Mouse (Mus musculus) CH12.LX (cell line): ENCODE data around the gene Abcf2. TPM values are rescaled to one million over a fixed set of nuclear protein-coding genes. Genes with fewer than 3 reads are reported as not detected.

Experiments
- DNase-seq: peaks from one replicate; pipeline ENCODE4 v3.0.0-alpha.2; 2013; ENCODE audit errors: extremely low read depth
- H3K27ac ChIP-seq: 2 replicates; pipeline ENCODE4 v1.5.1; 2012; ENCODE audit warnings: low read depth, mild to moderate bottlenecking, control low read depth, moderate library complexity; ENCODE audit not compliant: insufficient read depth
- H3K27me3 ChIP-seq: replicated peaks from 2 replicates; pipeline ENCODE3; 2012; ENCODE audit warnings: inconsistent platforms
- H3K36me3 ChIP-seq, 2 experiments: replicated peaks in 1 of 2; 2 replicates each; pipeline versions ENCODE3 to v1.6.1; 2012; ENCODE audit warnings: inconsistent platforms in 1 of 2, low read length in 1 of 2, mild to moderate bottlenecking in 1 of 2, mixed read lengths in 1 of 2, moderate library complexity in 1 of 2; ENCODE audit not compliant: control insufficient read depth in 1 of 2, insufficient read depth in 1 of 2
- H3K4me1 ChIP-seq, 2 experiments: 2 replicates each; pipeline ENCODE4 v1.6.1; 2012; ENCODE audit warnings: inconsistent platforms in 1 of 2, moderate library complexity in 1 of 2; ENCODE audit not compliant: insufficient read depth in 2 of 2, control insufficient read depth in 1 of 2
- H3K4me2 ChIP-seq: 2 replicates; pipeline ENCODE4 v1.6.1; 2012; ENCODE audit warnings: low read depth, mild to moderate bottlenecking, control low read depth; ENCODE audit not compliant: poor library complexity, insufficient read depth, severe bottlenecking
- H3K4me3 ChIP-seq, 3 experiments: fragments of 150-350 bp in 1 of 3; sonication (generic) in 1 of 3; replicated peaks in 1 of 3; 2 replicates each; pipeline versions ENCODE3 to v1.5.1; 2011 to 2012; ENCODE audit warnings: low read depth in 2 of 3, low read length in 2 of 3, mild to moderate bottlenecking in 2 of 3, moderate library complexity in 2 of 3, control low read depth in 1 of 3, improper control_type of control experiment in 1 of 3, inconsistent platforms in 1 of 3, mixed read lengths in 1 of 3; ENCODE audit not compliant: poor library complexity in 1 of 3
- H3K79me2 ChIP-seq: replicated peaks from 2 replicates; pipeline ENCODE4 v1.6.1; 2012; ENCODE audit warnings: mild to moderate bottlenecking, moderate library complexity; ENCODE audit not compliant: control insufficient read depth, poor library complexity, insufficient read depth, severe bottlenecking; ENCODE audit errors: extremely low read depth
- H3K9ac ChIP-seq: 2 replicates; pipeline ENCODE4 v1.6.1; 2012; ENCODE audit warnings: low read depth, mild to moderate bottlenecking, control low read depth, moderate library complexity; ENCODE audit not compliant: insufficient read depth
- H3K9me3 ChIP-seq: replicated peaks from 2 replicates; pipeline ENCODE3; 2012; ENCODE audit warnings: low read length, inconsistent platforms, mixed read lengths
- CHD2 ChIP-seq: IDR thresholded peaks from 2 replicates; pipeline ENCODE4 v1.6.1; 2011; ENCODE audit warnings: low read length, improper control_type of control experiment
- E2F4 ChIP-seq: IDR thresholded peaks from 2 replicates; pipeline ENCODE4 v1.6.1; 2011; ENCODE audit warnings: low read depth, low read length, improper control_type of control experiment; ENCODE audit not compliant: insufficient replicate concordance
- ELF1 ChIP-seq: IDR thresholded peaks from 2 replicates; pipeline ENCODE4 v1.6.1; 2014; ENCODE audit warnings: low read depth, mild to moderate bottlenecking, inconsistent platforms, low read length, improper control_type of control experiment
- ETS1 ChIP-seq: conservative IDR thresholded peaks from 2 replicates; pipeline ENCODE4 v1.6.1; 2012; ENCODE audit warnings: low read depth, mild to moderate bottlenecking, inconsistent platforms, low read length, improper control_type of control experiment, moderate library complexity
- GABPA ChIP-seq: IDR thresholded peaks from 2 replicates; pipeline ENCODE4 v1.6.1; 2012; ENCODE audit warnings: low read depth, low read length, improper control_type of control experiment, inconsistent platforms; ENCODE audit not compliant: insufficient replicate concordance
- HCFC1 ChIP-seq: IDR thresholded peaks from 2 replicates; pipeline ENCODE4 v1.6.1; 2012; ENCODE audit warnings: low read depth, mild to moderate bottlenecking, inconsistent platforms, low read length, improper control_type of control experiment
- JUND ChIP-seq: conservative IDR thresholded peaks from 2 replicates; pipeline ENCODE4 v1.6.1; 2011; ENCODE audit warnings: low read depth, low read length, improper control_type of control experiment
- KAT2A ChIP-seq: IDR thresholded peaks from 2 replicates; pipeline ENCODE4 v1.6.1; 2012; ENCODE audit warnings: low read length, improper control_type of control experiment, inconsistent platforms; ENCODE audit not compliant: insufficient replicate concordance
- MAX ChIP-seq: IDR thresholded peaks from 2 replicates; pipeline ENCODE4 v1.6.1; 2011; ENCODE audit warnings: low read length, improper control_type of control experiment
- MAZ ChIP-seq: IDR thresholded peaks from 2 replicates; pipeline ENCODE4 v1.6.1; 2012; ENCODE audit warnings: low read depth, mild to moderate bottlenecking, inconsistent platforms, low read length, improper control_type of control experiment, moderate library complexity
- MEF2A ChIP-seq: IDR thresholded peaks from 2 replicates; pipeline ENCODE4 v1.6.1; 2014; ENCODE audit warnings: low read depth, mild to moderate bottlenecking, inconsistent platforms, low read length, improper control_type of control experiment, borderline replicate concordance
- MXI1 ChIP-seq: IDR thresholded peaks from 2 replicates; pipeline ENCODE4 v1.6.1; 2011; ENCODE audit warnings: mild to moderate bottlenecking, low read depth, low read length, improper control_type of control experiment
- NRF1 ChIP-seq: IDR thresholded peaks from 2 replicates; pipeline ENCODE4 v1.6.1; 2014; ENCODE audit warnings: low read depth, mild to moderate bottlenecking, inconsistent platforms, low read length, improper control_type of control experiment, moderate library complexity
- PAX5 ChIP-seq: IDR thresholded peaks from 2 replicates; pipeline ENCODE4 v1.6.1; 2012; ENCODE audit warnings: low read length, inconsistent platforms, mixed read lengths
- RAD21 ChIP-seq: IDR thresholded peaks from 2 replicates; pipeline ENCODE4 v1.6.1; 2011; ENCODE audit warnings: low read depth, mild to moderate bottlenecking, low read length, improper control_type of control experiment, moderate library complexity
- RCOR1 ChIP-seq: conservative IDR thresholded peaks from 2 replicates; pipeline ENCODE4 v1.6.1; 2012; ENCODE audit warnings: low read depth, mild to moderate bottlenecking, inconsistent platforms, low read length, improper control_type of control experiment
- SIN3A ChIP-seq: IDR thresholded peaks from 2 replicates; pipeline ENCODE4 v1.6.1; 2012; ENCODE audit warnings: low read length, improper control_type of control experiment, inconsistent platforms
- TBP ChIP-seq: conservative IDR thresholded peaks from 2 replicates; pipeline ENCODE4 v1.6.1; 2011; ENCODE audit warnings: low read depth, low read length, improper control_type of control experiment
- USF1 ChIP-seq: IDR thresholded peaks from 2 replicates; pipeline ENCODE4 v1.6.1; 2014; ENCODE audit warnings: low read depth, mild to moderate bottlenecking, inconsistent platforms, low read length, improper control_type of control experiment
- USF2 ChIP-seq: conservative IDR thresholded peaks from 2 replicates; pipeline ENCODE4 v1.6.1; 2011; ENCODE audit warnings: low read depth, low read length, improper control_type of control experiment
- ZC3H11A ChIP-seq: IDR thresholded peaks from 2 replicates; pipeline ENCODE4 v1.6.1; 2012; ENCODE audit warnings: low read depth, mild to moderate bottlenecking, inconsistent platforms, low read length, improper control_type of control experiment
- ZMIZ1 ChIP-seq: IDR thresholded peaks from 2 replicates; pipeline ENCODE4 v1.6.1; 2012; ENCODE audit warnings: low read depth, mild to moderate bottlenecking, inconsistent platforms, low read length, improper control_type of control experiment
- dilution Hi-C: fragments of 300-500 bp; cut with MboI; formaldehyde crosslinking; loops from 2 replicates; pipeline ENCODE4 v1.14.3; 2020; ENCODE audit warnings: low sequenced_read_pairs; ENCODE audit not compliant: extremely low pct_unique_long_range_greater_than_20kb, extremely low pct_ligation_motif_present
- in situ Hi-C: fragments of 300-500 bp; cut with MboI; formaldehyde crosslinking; loops from 3 replicates; pipeline ENCODE4 v1.14.3; 2019; ENCODE audit warnings: low sequenced_read_pairs, low pct_ligation_motif_present, low pct_unique_long_range_greater_than_20kb, mixed read lengths
- polyA plus RNA-seq: library from polyadenylated mRNA; unstranded; fragments of >175 nt; gene quantifications from 2 replicates; pipeline ENCODE4 v1.2.1, GENCODE M21; 2012; ENCODE audit warnings: low read depth; ENCODE audit not compliant: insufficient read length
- total RNA-seq, 2 experiments: library from RNA; depleted of rRNA; stranded (reverse); fragments of 300-350 nt in 1 of 2; fragments of >200 nt in 1 of 2; gene quantifications; 2 replicates each; pipeline ENCODE4 v1.2.3; 2012 to 2014

Gene Abcf2
- total and polyA plus RNA-seq, 3 experiments: 118 to 162 (median 162) TPM

DNA sequence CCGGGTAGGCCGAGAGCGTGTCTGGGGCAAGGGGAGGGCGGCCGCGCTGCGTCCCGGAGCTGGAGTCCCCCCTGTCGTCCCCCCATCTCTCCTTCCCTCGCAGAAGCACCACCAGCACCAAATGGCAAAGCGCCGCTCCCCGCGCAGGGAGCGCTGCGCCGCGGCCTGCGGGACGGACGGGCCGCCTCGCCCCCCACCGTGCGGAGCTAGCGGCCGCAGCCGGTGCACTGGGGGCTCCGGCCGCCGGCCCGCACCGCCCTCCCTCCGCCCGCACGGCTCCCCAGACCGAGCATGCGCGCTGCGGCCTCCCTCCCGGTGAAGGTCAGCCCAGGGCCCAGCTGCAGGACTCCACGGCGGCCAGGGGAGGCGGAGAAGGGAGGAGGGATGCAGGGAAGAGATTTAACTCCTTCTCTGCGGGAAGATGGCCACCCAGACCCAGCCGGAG lies 27.4 kb upstream of the Abcf2 start:
- Histone ChIP-seq H3K4me1 (peaks cover 7 to 13% of the 10 kb centered on the region in 2 experiments; a peak in 3 of 4 replicates), H3K9me3 (peaks cover 3% of the 10 kb centered on the region), H3K36me3 (no peaks in the 10 kb centered on the region), H3K9ac (no peak overlapping the region), H3K79me2 (no peaks in the 10 kb centered on the region), H3K4me3 (no peak overlapping the region), H3K4me2 (no peak overlapping the region), H3K27ac (no peak overlapping the region), H3K27me3 (peaks cover 79% of the 10 kb centered on the region)
- in situ Hi-C loops: no loop called here
- dilution Hi-C loops: no loop called here
- TF ChIP-seq MXI1: no peak
- no peak for TF ChIP-seq JUND
- no peak for TF ChIP-seq GABPA
- TF ChIP-seq USF1: no peak
- no peak for TF ChIP-seq ELF1
- DNase-seq: no peak

DNA sequence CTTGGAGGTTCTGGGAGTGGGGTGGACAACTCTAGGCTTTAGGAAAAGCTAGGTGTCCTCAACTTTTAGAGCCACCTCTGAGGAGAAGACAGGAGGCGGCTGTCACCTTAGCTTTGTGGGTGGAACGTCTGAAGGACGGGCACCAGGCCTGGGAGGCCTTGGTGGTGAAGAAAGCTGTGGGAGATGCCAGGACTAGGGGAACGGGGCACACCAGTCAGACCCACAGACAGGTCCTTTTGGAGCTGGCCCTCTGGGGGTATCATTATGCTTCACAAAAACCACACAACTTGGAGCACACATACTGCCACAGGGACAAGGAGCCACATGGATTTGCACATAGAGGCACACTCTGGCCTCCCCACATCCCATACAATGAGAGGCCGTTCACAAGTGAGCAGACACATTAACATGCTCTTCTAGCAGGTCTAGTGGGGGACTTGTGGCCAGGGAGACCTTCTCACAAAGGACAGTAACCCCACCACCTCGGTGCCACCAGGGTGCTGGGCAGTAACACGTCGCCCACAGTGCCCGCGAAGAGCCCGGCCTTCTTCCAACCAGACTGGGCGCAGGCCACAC lies 26.9 kb upstream of the Abcf2 start:
- H3K27ac ChIP-seq: no peak overlapping the region
- peaks cover 79% of the 10 kb centered on the region for H3K27me3 ChIP-seq

DNA sequence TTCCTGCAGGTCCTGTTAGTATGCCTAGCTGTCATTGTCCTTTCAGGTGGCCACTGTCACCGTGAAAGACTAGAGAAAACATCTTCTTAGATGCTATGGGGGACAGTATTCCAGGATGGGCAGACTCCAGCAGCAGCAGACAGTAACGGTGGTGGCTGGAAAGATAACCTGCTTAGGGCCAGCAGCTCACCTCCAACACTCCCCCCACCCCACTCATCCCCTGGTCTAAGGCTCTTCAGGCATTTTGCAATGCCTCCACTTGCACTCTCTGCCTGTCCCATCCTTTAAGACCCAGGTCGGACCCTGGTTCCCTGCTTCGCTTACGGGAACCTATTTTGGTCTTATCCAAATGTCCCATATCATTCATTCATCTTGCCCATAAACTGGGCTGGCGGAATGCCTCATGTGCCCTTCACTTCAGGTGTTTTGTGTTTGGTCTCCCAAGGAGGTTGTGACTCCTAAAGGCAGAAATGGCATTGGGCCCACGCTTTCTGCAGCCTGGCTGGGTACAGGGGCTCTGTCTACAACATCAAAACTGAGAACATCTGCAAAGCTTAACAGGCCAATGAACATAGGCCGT lies 26.3 kb upstream of the Abcf2 start:
- no peaks in the 10 kb centered on the region for H3K79me2 ChIP-seq
- peaks cover 82% of the 10 kb centered on the region for H3K27me3 ChIP-seq
- DNase-seq: no peak
- no peak overlapping the region for H3K4me2 ChIP-seq
- in situ Hi-C loops: no loop called here
- H3K4me1 ChIP-seq: peaks cover 7 to 11% of the 10 kb centered on the region in 2 experiments; a peak in 3 of 4 replicates
- dilution Hi-C loops: no loop called here
- TF ChIP-seq MEF2A (no peak), ETS1 (no peak), GABPA (no peak), USF1 (no peak), CHD2 (no peak), E2F4 (no peak), PAX5 (no peak), NRF1 (no peak), ZC3H11A (no peak), SIN3A (no peak)
- H3K9ac ChIP-seq: no peak overlapping the region
- H3K36me3 ChIP-seq: no peaks in the 10 kb centered on the region
- H3K4me3 ChIP-seq: no peak overlapping the region
- no peak overlapping the region for H3K27ac ChIP-seq
- H3K9me3 ChIP-seq: peaks cover 3% of the 10 kb centered on the region

More for the DNA sequence above, 26.9 kb upstream of the Abcf2 start:
- no peak overlapping the region for H3K9ac ChIP-seq
- no peak for TF ChIP-seq RCOR1
- no peak for TF ChIP-seq KAT2A
- no peak for TF ChIP-seq MAZ
- no peak for TF ChIP-seq ZC3H11A
- TF ChIP-seq USF1: no peak
- TF ChIP-seq ELF1: no peak
- TF ChIP-seq USF2: no peak
- TF ChIP-seq JUND: no peak
- no peak for TF ChIP-seq E2F4
- no peak for TF ChIP-seq HCFC1
- no peak for TF ChIP-seq MAX
- no peak for TF ChIP-seq ETS1
- TF ChIP-seq ZMIZ1: no peak
- TF ChIP-seq RAD21: no peak
- TF ChIP-seq TBP: no peak
- TF ChIP-seq CHD2: no peak
- no peak overlapping the region for H3K4me3 ChIP-seq
- H3K4me1 ChIP-seq: peaks cover 7 to 13% of the 10 kb centered on the region in 2 experiments; a peak in 3 of 4 replicates
- H3K9me3 ChIP-seq: peaks cover 3% of the 10 kb centered on the region
- no peak for DNase-seq
- in situ Hi-C loops: no loop called here
- dilution Hi-C loops: no loop called here
- H3K4me2 ChIP-seq: no peak overlapping the region
- H3K36me3 ChIP-seq: no peaks in the 10 kb centered on the region
- H3K79me2 ChIP-seq: no peaks in the 10 kb centered on the region
